Mouse (Mus musculus) T-helper 1 cell (primary cell): ENCODE results near the gene Cmklr1.
"Not testable (repeated sequence)": the region's sequence is repeated elsewhere in the genome, so short reads cannot be mapped to it uniquely, and the experiment has no call there.

ENCODE experiments used
- in situ Hi-C: fragments of 300-600 bp; cut with MboI, MseI; formaldehyde crosslinking; loops from one replicate; pipeline ENCODE4 v1.15.1; 2025; ENCODE audit warnings: high pct_unique_total_duplicates

The Cmklr1 gene

GRCm38 (mm10) chr5:113590010-113590640 is 60.1 kb downstream of the Cmklr1 start:
- in situ Hi-C loops, result no loop called here

GRCm38 (mm10) chr5:113586458-113586849 is 63.8 kb downstream of the Cmklr1 start:
- in situ Hi-C loops, result not testable (repeated sequence)

GRCm38 (mm10) chr5:113585619-113586457 is 64.4 kb downstream of the Cmklr1 start:
- in situ Hi-C loops, result not testable (repeated sequence)

- in situ Hi-C loops, result no loop called here
Measured at GRCm38 (mm10) chr5:113584439-113584838, 65.8 kb downstream of the Cmklr1 start.

- in situ Hi-C loops, result no loop called here
Measured at GRCm38 (mm10) chr5:113583424-113584162, 66.6 kb downstream of the Cmklr1 start.

- in situ Hi-C loops, result no loop called here
Measured at GRCm38 (mm10) chr5:113580801-113581200, 69.4 kb downstream of the Cmklr1 start.

- in situ Hi-C loops, result no loop called here
Measured at GRCm38 (mm10) chr5:113580248-113580647, 70.0 kb downstream of the Cmklr1 start.

GRCm38 (mm10) chr5:113579128-113579527 is 71.1 kb downstream of the Cmklr1 start:
- in situ Hi-C loops, result loop anchor here (5.0 kb wide), 1 partner anchor 148 kb away; no protein-coding TSS in a partner anchor

- in situ Hi-C loops, result loop anchor here (5.0 kb wide), 1 partner anchor 149 kb away; no protein-coding TSS in a partner anchor
Measured at GRCm38 (mm10) chr5:113578428-113578827, 71.8 kb downstream of the Cmklr1 start.

- in situ Hi-C loops, result loop anchor here (5.0 kb wide), 1 partner anchor 150 kb away; no protein-coding TSS in a partner anchor
Measured at GRCm38 (mm10) chr5:113577555-113577954, 72.7 kb downstream of the Cmklr1 start.

- in situ Hi-C loops, result no loop called here
Measured at GRCm38 (mm10) chr5:113570056-113570717, 80.0 kb downstream of the Cmklr1 start.

- in situ Hi-C loops, result loop anchor here (5.0 kb wide), 1 partner anchor 141 kb away; no protein-coding TSS in a partner anchor
Measured at GRCm38 (mm10) chr5:113565858-113566257, 84.4 kb downstream of the Cmklr1 start.

- in situ Hi-C loops, result loop anchor here (5.0 kb wide), 1 partner anchor 142 kb away; no protein-coding TSS in a partner anchor
Measured at GRCm38 (mm10) chr5:113565101-113565854, 84.9 kb downstream of the Cmklr1 start.

- in situ Hi-C loops, result no loop called here
Measured at GRCm38 (mm10) chr5:113564463-113564862, 85.8 kb downstream of the Cmklr1 start.
